Mouse (Mus musculus): ENCODE data around the gene Actr5. TPM values are rescaled to one million over a fixed set of nuclear protein-coding genes. Genes with fewer than 3 reads are reported as not detected.

The Actr5 gene
- polyA plus RNA-seq, 1 experiment from 2014 or later, result 20.7 TPM

DNA sequence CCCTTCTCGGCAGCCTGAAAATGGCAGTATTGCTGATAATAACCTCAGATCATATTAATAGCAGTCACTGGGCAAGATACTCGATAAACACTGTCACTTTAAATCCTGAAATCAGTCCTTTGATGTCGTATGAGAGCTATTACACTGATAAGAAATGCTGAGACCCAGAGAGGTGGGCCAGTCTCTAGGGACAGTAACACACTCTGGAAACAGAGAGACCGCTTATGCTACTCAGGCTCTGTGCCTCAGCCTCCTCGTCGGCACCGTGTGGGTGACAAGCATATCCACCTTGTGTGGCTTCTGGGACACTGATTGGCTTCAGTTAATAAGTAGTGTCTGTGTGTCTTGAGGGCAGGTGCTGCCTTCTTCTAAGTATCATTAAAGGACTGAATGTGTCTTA is 29.1 kb upstream of the Actr5 start:
- Histone ChIP-seq H3K9ac (ENCODE audit: low read length) (0 out of 2 replicates have a peak overlapping the region, but pooled peaks have one; percentile 23), H3K9me3 (ENCODE audit: control insufficient read depth, low read length) (no peaks in the 10 kb centered on the region), H3K27ac (ENCODE audit: low read depth, low read length) (peak overlapping the region; percentile 55; the same call in 1 of the 2 replicates), H3K36me3 (ENCODE audit: control insufficient read depth, insufficient read depth, low read length) (no peaks in the 10 kb centered on the region), H3K4me3 (ENCODE audit: low read depth, low read length) (no peak overlapping the region), H3K27me3 (ENCODE audit: control insufficient read depth, insufficient read depth, low read length) (peaks cover 3% of the 10 kb centered on the region; the same call in 1 of the 2 replicates), H3K4me2 (ENCODE audit: low read depth, low read length, severe bottlenecking) (peak overlapping the region; percentile 35), H3K4me1 (replicated peaks; ENCODE audit: control insufficient read depth, insufficient read depth, low read length) (peaks cover 12% of the 10 kb centered on the region)
- no peak for DNase-seq (ENCODE audit: low spot score)
- 0 out of 2 replicates have a peak, but pooled peaks have one; percentile 19 for ATAC-seq (replicated peaks; ENCODE audit: low FRiP score)
- 18% methylated on average over 7 of the region's 7 CpGs for WGBS

- no peak for ATAC-seq (replicated peaks; ENCODE audit: low FRiP score)
- Histone ChIP-seq H3K9ac (ENCODE audit: low read length) (no peak overlapping the region), H3K27me3 (ENCODE audit: control insufficient read depth, insufficient read depth, low read length) (peaks cover 3% of the 10 kb centered on the region; the same call in 1 of the 2 replicates), H3K4me1 (replicated peaks; ENCODE audit: control insufficient read depth, insufficient read depth, low read length) (peaks cover 10% of the 10 kb centered on the region), H3K27ac (ENCODE audit: low read depth, low read length) (no peak overlapping the region), H3K4me2 (ENCODE audit: low read depth, low read length, severe bottlenecking) (no peak overlapping the region), H3K4me3 (ENCODE audit: low read depth, low read length) (no peak overlapping the region), H3K9me3 (ENCODE audit: control insufficient read depth, low read length) (no peaks in the 10 kb centered on the region), H3K36me3 (ENCODE audit: control insufficient read depth, insufficient read depth, low read length) (no peaks in the 10 kb centered on the region)
- WGBS, result 70% methylated on average over 1 of the region's 1 CpGs
- DNase-seq (ENCODE audit: low spot score), result no peak
These were observed 27.9 kb upstream of the Actr5 start for GRCm38 (mm10) chr2:158596803-158597202.

GRCm38 (mm10) chr2:158600517-158600916 is 24.2 kb upstream of the Actr5 start:
- no peak overlapping the region; the same call in 1 of the 2 replicates for H3K9ac ChIP-seq (ENCODE audit: low read length)
- no peaks in the 10 kb centered on the region for H3K36me3 ChIP-seq (ENCODE audit: control insufficient read depth, insufficient read depth, low read length)
- peak; percentile 45 for ATAC-seq (replicated peaks; ENCODE audit: low FRiP score)
- no peak overlapping the region for H3K27ac ChIP-seq (ENCODE audit: low read depth, low read length)
- peaks cover 2% of the 10 kb centered on the region for H3K4me1 ChIP-seq (replicated peaks; ENCODE audit: control insufficient read depth, insufficient read depth, low read length)
- no peaks in the 10 kb centered on the region for H3K9me3 ChIP-seq (ENCODE audit: control insufficient read depth, low read length)
- H3K4me3 ChIP-seq (ENCODE audit: low read depth, low read length), result no peak overlapping the region
- no peak for DNase-seq (ENCODE audit: low spot score)
- peaks cover 3% of the 10 kb centered on the region; the same call in 1 of the 2 replicates for H3K27me3 ChIP-seq (ENCODE audit: control insufficient read depth, insufficient read depth, low read length)
- WGBS, result 23% methylated on average over 3 of the region's 3 CpGs
- no peak overlapping the region for H3K4me2 ChIP-seq (ENCODE audit: low read depth, low read length, severe bottlenecking)

- Histone ChIP-seq H3K9ac (ENCODE audit: low read length) (no peak overlapping the region), H3K4me3 (ENCODE audit: low read depth, low read length) (no peak overlapping the region), H3K9me3 (ENCODE audit: control insufficient read depth, low read length) (no peaks in the 10 kb centered on the region), H3K36me3 (ENCODE audit: control insufficient read depth, insufficient read depth, low read length) (no peaks in the 10 kb centered on the region), H3K27me3 (ENCODE audit: control insufficient read depth, insufficient read depth, low read length) (peaks cover 3% of the 10 kb centered on the region; the same call in 1 of the 2 replicates), H3K4me1 (replicated peaks; ENCODE audit: control insufficient read depth, insufficient read depth, low read length) (no peaks in the 10 kb centered on the region; the same call in 1 of the 2 replicates), H3K27ac (ENCODE audit: low read depth, low read length) (no peak overlapping the region), H3K4me2 (ENCODE audit: low read depth, low read length, severe bottlenecking) (no peak overlapping the region)
- WGBS, result 82% methylated on average over 1 of the region's 1 CpGs
- ATAC-seq (replicated peaks; ENCODE audit: low FRiP score) (no peak), DNase-seq (ENCODE audit: low spot score) (no peak)
These were observed 23.4 kb upstream of the Actr5 start for GRCm38 (mm10) chr2:158601326-158601725.

DNA sequence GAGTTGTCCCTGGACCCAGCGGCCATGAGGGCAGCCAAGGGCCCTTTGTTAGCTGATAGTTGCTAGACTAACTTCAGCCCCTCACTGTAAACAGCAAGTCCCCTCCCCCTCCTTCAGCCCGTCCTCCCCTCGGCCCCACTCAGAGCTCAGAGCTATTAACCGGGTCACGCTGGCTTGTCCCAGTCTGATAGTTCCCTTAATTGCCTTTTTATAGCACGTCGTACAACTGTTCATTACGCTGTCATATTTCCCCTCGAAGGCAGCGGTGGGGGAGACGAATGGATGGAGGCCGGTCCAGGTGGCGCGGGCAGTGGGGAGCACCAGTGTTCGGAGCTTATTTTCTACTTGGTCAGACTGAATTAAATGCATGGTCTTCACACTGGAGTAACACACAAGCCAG is 22.0 kb upstream of the Actr5 start:
- no peak for DNase-seq (ENCODE audit: low spot score)
- ATAC-seq (replicated peaks; ENCODE audit: low FRiP score), result 0 out of 2 replicates have a peak, but pooled peaks have one; percentile 37

DNA sequence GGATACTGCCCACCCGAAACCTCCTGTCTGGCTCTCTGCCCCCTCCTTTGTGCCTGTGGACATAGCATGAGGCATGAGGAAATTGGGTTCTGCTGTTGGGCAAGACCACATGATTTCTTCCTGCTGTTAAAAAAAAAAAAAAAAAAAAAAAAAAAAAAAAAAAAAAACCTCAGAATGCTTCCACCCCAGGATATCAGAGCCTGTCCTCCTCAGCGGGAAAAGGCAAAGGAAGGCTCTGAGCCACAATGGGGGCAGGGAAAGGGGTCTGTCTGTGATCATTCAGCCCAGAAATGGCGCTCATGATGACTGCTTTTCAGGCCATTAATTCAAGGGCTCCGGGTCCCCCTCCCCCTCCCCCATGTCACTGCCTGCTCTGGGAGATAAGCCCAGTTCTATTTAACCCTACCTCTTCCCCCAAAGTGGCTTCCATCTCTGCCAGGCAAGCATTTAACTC is 18.1 kb upstream of the Actr5 start:
- DNase-seq (ENCODE audit: low spot score) (peak; percentile 65), ATAC-seq (replicated peaks; ENCODE audit: low FRiP score) (no peak)
- WGBS, result 6% methylated on average over 4 of the region's 4 CpGs
- peaks cover 10% of the 10 kb centered on the region; the same call in 1 of the 2 replicates for H3K4me1 ChIP-seq (replicated peaks; ENCODE audit: control insufficient read depth, insufficient read depth, low read length)
- H3K36me3 ChIP-seq (ENCODE audit: control insufficient read depth, insufficient read depth, low read length), result no peaks in the 10 kb centered on the region
- H3K9me3 ChIP-seq (ENCODE audit: control insufficient read depth, low read length), result no peaks in the 10 kb centered on the region
- H3K4me3 ChIP-seq (ENCODE audit: low read depth, low read length), result peak overlapping the region; percentile 30
- peak overlapping the region; percentile 48; the same call in 1 of the 2 replicates for H3K27ac ChIP-seq (ENCODE audit: low read depth, low read length)
- peaks cover 48% of the 10 kb centered on the region for H3K27me3 ChIP-seq (ENCODE audit: control insufficient read depth, insufficient read depth, low read length)
- 0 out of 2 replicates have a peak overlapping the region, but pooled peaks have one; percentile 35 for H3K9ac ChIP-seq (ENCODE audit: low read length)
- peak overlapping the region; percentile 22; the same call in 1 of the 2 replicates for H3K4me2 ChIP-seq (ENCODE audit: low read depth, low read length, severe bottlenecking)

More for the DNA sequence above, 22.0 kb upstream of the Actr5 start:
- no peak overlapping the region for H3K4me3 ChIP-seq (ENCODE audit: low read depth, low read length)
- no peak overlapping the region for H3K27ac ChIP-seq (ENCODE audit: low read depth, low read length)
- WGBS, result 34% methylated on average over 15 of the region's 15 CpGs
- peaks cover 5% of the 10 kb centered on the region; the same call in 1 of the 2 replicates for H3K4me1 ChIP-seq (replicated peaks; ENCODE audit: control insufficient read depth, insufficient read depth, low read length)
- peaks cover 11% of the 10 kb centered on the region for H3K27me3 ChIP-seq (ENCODE audit: control insufficient read depth, insufficient read depth, low read length)
- no peaks in the 10 kb centered on the region for H3K36me3 ChIP-seq (ENCODE audit: control insufficient read depth, insufficient read depth, low read length)
- no peaks in the 10 kb centered on the region for H3K9me3 ChIP-seq (ENCODE audit: control insufficient read depth, low read length)
- H3K9ac ChIP-seq (ENCODE audit: low read length), result no peak overlapping the region
- no peak overlapping the region for H3K4me2 ChIP-seq (ENCODE audit: low read depth, low read length, severe bottlenecking)

DNA sequence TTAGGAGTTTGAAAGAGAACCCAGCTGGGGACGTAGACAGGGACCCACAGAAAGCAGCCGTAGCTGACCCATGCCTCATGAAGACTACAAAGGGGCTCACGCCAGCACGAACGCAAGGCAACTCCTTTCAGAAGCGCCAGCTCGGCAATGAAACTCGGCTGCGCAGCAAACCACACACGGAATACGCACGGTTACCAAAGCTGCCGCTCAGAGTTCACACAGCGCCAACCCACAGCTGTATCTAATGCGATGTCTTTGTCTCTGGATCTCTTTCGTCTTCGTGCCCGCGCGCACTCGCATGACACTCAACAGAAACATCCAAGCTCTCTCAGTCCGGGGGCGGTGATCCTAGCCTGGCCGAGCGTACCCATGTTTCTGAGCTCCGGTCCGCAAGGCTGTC is 15.0 kb upstream of the Actr5 start:
- H3K9me3 ChIP-seq (ENCODE audit: control insufficient read depth, low read length), result no peaks in the 10 kb centered on the region
- no peak for ATAC-seq (replicated peaks; ENCODE audit: low FRiP score)
- H3K27ac ChIP-seq (ENCODE audit: low read depth, low read length), result peak overlapping the region; percentile 41; the same call in 1 of the 2 replicates
- peak overlapping the region; percentile 30 for H3K4me3 ChIP-seq (ENCODE audit: low read depth, low read length)
- H3K4me2 ChIP-seq (ENCODE audit: low read depth, low read length, severe bottlenecking), result peak overlapping the region; percentile 8; the same call in 1 of the 2 replicates
- peaks cover 79% of the 10 kb centered on the region for H3K27me3 ChIP-seq (ENCODE audit: control insufficient read depth, insufficient read depth, low read length)
- no peaks in the 10 kb centered on the region for H3K36me3 ChIP-seq (ENCODE audit: control insufficient read depth, insufficient read depth, low read length)
- no peak for DNase-seq (ENCODE audit: low spot score)
- H3K4me1 ChIP-seq (replicated peaks; ENCODE audit: control insufficient read depth, insufficient read depth, low read length), result peaks cover 13% of the 10 kb centered on the region; the same call in 1 of the 2 replicates
- under 1% methylated on average over 27 of the region's 27 CpGs for WGBS
- peak overlapping the region; percentile 41 for H3K9ac ChIP-seq (ENCODE audit: low read length)

- peak within 1 kb of the TSS; percentile 48 for H3K9ac ChIP-seq (ENCODE audit: low read length)
- H3K27ac ChIP-seq (ENCODE audit: low read depth, low read length), result peak within 1 kb of the TSS; percentile 41; the same call in 1 of the 2 replicates
- ATAC-seq (replicated peaks; ENCODE audit: low FRiP score) (peak; percentile 62), DNase-seq (ENCODE audit: low spot score) (peak; percentile 66)
- peaks cover 17% of the 10 kb centered on the region for H3K4me1 ChIP-seq (replicated peaks; ENCODE audit: control insufficient read depth, insufficient read depth, low read length)
- H3K4me2 ChIP-seq (ENCODE audit: low read depth, low read length, severe bottlenecking), result peak within 1 kb of the TSS; percentile 26; the same call in 1 of the 2 replicates
- H3K36me3 ChIP-seq (ENCODE audit: control insufficient read depth, insufficient read depth, low read length), result no peaks in the 10 kb centered on the region
- H3K4me3 ChIP-seq (ENCODE audit: low read depth, low read length), result peak within 1 kb of the TSS; percentile 30
- no peaks in the 10 kb centered on the region for H3K9me3 ChIP-seq (ENCODE audit: control insufficient read depth, low read length)
- WGBS, result under 1% methylated on average over 62 of the region's 77 CpGs
- peaks cover 90% of the 10 kb centered on the region for H3K27me3 ChIP-seq (ENCODE audit: control insufficient read depth, insufficient read depth, low read length)
These were observed 14.0 kb upstream of the Actr5 start, which contains the start of gene Slc32a1 for GRCm38 (mm10) chr2:158610488-158611325. Slc32a1 (plus strand) TSS chr2:158610767.
